Mouse (Mus musculus) hindbrain, embryonic 15.5 days (tissue): ENCODE data around the gene Galnt10. TPM values are rescaled to one million over a fixed set of nuclear protein-coding genes. Genes with fewer than 3 reads are reported as not detected.

Experiments
- polyA plus RNA-seq: library from polyadenylated mRNA; unstranded; fragments of >200 nt; fragmentation: Nextera tagmentation; extraction: Ambion mirVana; gene quantifications from 2 replicates; pipeline ENCODE4 v1.2.1, GENCODE M21; 2015

Gene Galnt10
- polyA plus RNA-seq, 1 experiment from 2014 or later = 14.6 TPM

Other genes with a start within 250 kb of the Galnt10 start
- 76.4 and 77.4 TPM in 2 replicates for gene Fam114a2, start 126.8 kb upstream of the Galnt10 start, polyA plus RNA-seq
- 56.5 and 59.5 TPM in 2 replicates for gene Mfap3, start 126.8 kb upstream of the Galnt10 start, polyA plus RNA-seq
- 9.6 and 10.8 TPM in 2 replicates for gene Sap30l, start 156.2 kb downstream of the Galnt10 start, polyA plus RNA-seq
- not detected in 2 replicates for gene Hand1, start 187.4 kb downstream of the Galnt10 start, polyA plus RNA-seq